In genomic region chr5:96940170-96941086, GRCm38 (mm10) we compare ENCODE assay signal across 8 mouse cellular contexts. TPM values are rescaled to one million over a fixed set of nuclear protein-coding genes. Genes with fewer than 3 reads are reported as not detected.
DNase-seq lines count a peak whose midpoint lies in the region; ATAC-seq and TF ChIP-seq lines count a peak whose summit lies in the region.

No protein-coding gene starts in this region.

- H3K9ac ChIP-seq in heart, embryonic 11.5 days (ENCODE audit: low read depth, low read length): no peak overlapping the region
- no peak overlapping the region for H3K9ac ChIP-seq in kidney, postnatal 0 days (ENCODE audit: low read depth, low read length)

- 0 out of 2 replicates have a peak, but pooled peaks cover 3% of the 10 kb centered on the region for H3K4me1 ChIP-seq in heart, embryonic 11.5 days (ENCODE audit: control insufficient read depth, insufficient read depth, low read length)
- H3K4me1 ChIP-seq in kidney, postnatal 0 days (replicated peaks; ENCODE audit: insufficient read depth, low read length): peaks cover 10% of the 10 kb centered on the region; the same call in 1 of the 2 replicates
- no peaks in the 10 kb centered on the region; the same call in 1 of the 2 replicates for H3K4me1 ChIP-seq in thymus, adult 2 months (replicated peaks; ENCODE audit: control insufficient read depth, insufficient read depth, low read length)

- DNase-seq in heart, adult 11 months: peak; percentile 88
- DNase-seq in retina, postnatal 1 day: peak; percentile 37
- DNase-seq in retina, embryonic 14.5 days (ENCODE audit: low spot score): no peak
- DNase-seq in kidney, postnatal 0 days (ENCODE audit: low spot score): no peak
- DNase-seq in B cell, adult 2 months: no peak
- no peak for DNase-seq in right cerebral cortex, postnatal 10 days (ENCODE audit: low spot score in 2 of 2)
- no peak for DNase-seq in thymus, adult 2 months

- ATAC-seq in heart, embryonic 11.5 days (replicated peaks; ENCODE audit: insufficient number of reproducible peaks, low FRiP score, low TSS enrichment): no peak
- ATAC-seq in kidney, postnatal 0 days (replicated peaks; ENCODE audit: low FRiP score, low read depth): no peak

- TF ChIP-seq POLR2A in thymus, adult 2 months (IDR thresholded peaks at IDR 0.05; ENCODE audit: control insufficient read depth, extremely low read depth, insufficient read depth, low read length, poor library complexity): no peak

- H3K27me3 ChIP-seq in heart, embryonic 11.5 days (ENCODE audit: control insufficient read depth, insufficient read depth, low read length): no peaks in the 10 kb centered on the region
- no peaks in the 10 kb centered on the region for H3K27me3 ChIP-seq in kidney, postnatal 0 days (ENCODE audit: insufficient read depth, low read length)
- H3K27me3 ChIP-seq in thymus, adult 2 months (ENCODE audit: control insufficient read depth, insufficient read depth, low read length): no peaks in the 10 kb centered on the region

- no peaks in the 10 kb centered on the region for H3K36me3 ChIP-seq in heart, embryonic 11.5 days (ENCODE audit: control insufficient read depth, insufficient read depth, low read length)
- H3K36me3 ChIP-seq in kidney, postnatal 0 days (ENCODE audit: insufficient read depth, low read length): no peaks in the 10 kb centered on the region
- H3K36me3 ChIP-seq in thymus, adult 2 months (ENCODE audit: control insufficient read depth, insufficient read depth, low read length): no peaks in the 10 kb centered on the region

- no peak overlapping the region for H3K4me2 ChIP-seq in heart, embryonic 11.5 days
- no peak overlapping the region for H3K4me2 ChIP-seq in kidney, postnatal 0 days (ENCODE audit: low read length)

- H3K27ac ChIP-seq in heart, embryonic 11.5 days (ENCODE audit: low read depth, low read length): no peak overlapping the region
- H3K27ac ChIP-seq in kidney, postnatal 0 days: peak overlapping the region; percentile 60; the same call in 1 of the 2 replicates
- H3K27ac ChIP-seq in thymus, adult 2 months (ENCODE audit: control insufficient read depth, insufficient read depth, low read length): no peak overlapping the region

- 82% methylated on average over 12 of the region's 12 CpGs for WGBS in heart, embryonic 11.5 days (ENCODE audit: insufficient replicate concordance)
- WGBS in kidney, postnatal 0 days: 77% methylated on average over 12 of the region's 12 CpGs
- 91% methylated on average over 12 of the region's 12 CpGs for WGBS in thymus, adult 2 months

- H3K9me3 ChIP-seq in heart, embryonic 11.5 days (replicated peaks; ENCODE audit: control insufficient read depth, low read length): no peaks in the 10 kb centered on the region
- H3K9me3 ChIP-seq in kidney, postnatal 0 days (replicated peaks; ENCODE audit: low read length): no peaks in the 10 kb centered on the region

- no peak overlapping the region for H3K4me3 ChIP-seq in heart, embryonic 11.5 days (ENCODE audit: low read depth, low read length)
- H3K4me3 ChIP-seq in kidney, postnatal 0 days (replicated peaks; ENCODE audit: low read depth, low read length): no peak overlapping the region
- no peak overlapping the region for H3K4me3 ChIP-seq in thymus, adult 2 months (ENCODE audit: control insufficient read depth, insufficient read depth, low read length)

- no peak for TF ChIP-seq CTCF in kidney, postnatal 0 days (IDR thresholded peaks at IDR 0.05; ENCODE audit: low read depth)
- no peak for TF ChIP-seq CTCF in thymus, adult 2 months (IDR thresholded peaks at IDR 0.05; ENCODE audit: borderline replicate concordance, control insufficient read depth, extremely low read depth, insufficient read depth, low read length, poor library complexity)

RNA-seq across cellular contexts. Expression of gene Bmp2k, which starts 57.1 kb away (rescaled TPM):
- 10.0 and 12.7 TPM in 2 replicates for polyA plus RNA-seq in heart, embryonic 11.5 days (2014; fragmentation: Nextera tagmentation; extraction: Ambion mirVana)
- 11.3 and 11.9 TPM in 2 replicates for polyA plus RNA-seq in kidney, postnatal 0 days (2015; fragmentation: Nextera tagmentation; extraction: Ambion mirVana)
- 21.7 and 27.5 TPM in 2 replicates for polyA plus RNA-seq in thymus, adult 2 months (2012; rRNA removed)

Comparison
In these comparisons a context has a peak if more than half of its experiments do, and no peak if none do; other contexts are left out.
1. DNase-seq: peak in heart, adult 11 months (single experiment) and retina, postnatal 1 day (single experiment); none in retina, embryonic 14.5 days (single experiment), kidney, postnatal 0 days (single experiment), B cell, adult 2 months (0 of 2), right cerebral cortex, postnatal 10 days (0 of 2) and thymus, adult 2 months (single experiment).